ENCODE assay signal across 8 mouse cellular contexts in the genomic region with DNA sequence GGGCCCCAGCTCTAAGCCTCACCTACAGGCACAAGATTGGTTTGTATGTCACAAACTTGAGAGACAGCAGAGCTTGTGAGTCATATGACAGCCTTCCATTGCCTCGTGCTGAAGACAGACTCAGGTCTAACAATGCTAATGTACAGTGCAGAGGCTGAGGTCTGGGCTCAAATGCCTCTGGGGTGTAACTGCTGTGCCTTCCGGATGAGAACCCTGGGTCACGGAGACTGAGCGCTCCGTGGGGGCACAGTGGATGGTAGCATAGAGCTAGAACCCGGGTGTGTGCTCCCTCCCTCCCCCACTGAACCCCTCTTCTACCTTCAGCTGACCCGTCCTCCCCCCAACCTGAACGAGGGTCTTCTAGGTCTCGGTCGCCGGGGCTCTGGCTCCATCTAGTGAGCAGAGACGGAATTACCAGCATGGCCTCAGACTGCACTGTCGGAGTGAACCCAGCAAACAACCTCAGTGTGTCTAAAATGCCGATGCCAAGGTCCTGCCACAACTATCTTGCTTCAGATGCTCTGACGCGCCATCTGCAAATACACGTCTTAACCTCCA.
DNase-seq lines count a peak whose midpoint lies in the region; ATAC-seq and TF ChIP-seq lines count a peak whose summit lies in the region.

No protein-coding gene starts in this region.

- no peak overlapping the region for H3K4me3 ChIP-seq in heart, embryonic 11.5 days (ENCODE audit: low read depth, low read length)
- H3K4me3 ChIP-seq in bone marrow macrophage, adult 2 months (ENCODE audit: insufficient read depth, low read length) = no peak overlapping the region
- no peak overlapping the region for H3K4me3 ChIP-seq in forebrain, embryonic 15.5 days
- peak overlapping the region; percentile 23; the same call in 1 of the 2 replicates for H3K4me3 ChIP-seq in intestine, embryonic 16.5 days (ENCODE audit: low read length)
- no peak overlapping the region for H3K4me3 ChIP-seq in limb, embryonic 14.5 days (replicated peaks; ENCODE audit: low read length)
- no peak overlapping the region for H3K4me3 ChIP-seq in thymus, adult 2 months (ENCODE audit: control insufficient read depth, insufficient read depth, low read length)

- 0 out of 2 replicates have a peak overlapping the region, but pooled peaks have one; percentile 3 for H3K4me2 ChIP-seq in heart, embryonic 11.5 days
- H3K4me2 ChIP-seq in forebrain, embryonic 15.5 days (replicated peaks) = peak overlapping the region; percentile 29
- no peak overlapping the region for H3K4me2 ChIP-seq in intestine, embryonic 16.5 days (ENCODE audit: low read depth, low read length)
- peak overlapping the region; percentile 32 for H3K4me2 ChIP-seq in limb, embryonic 14.5 days (replicated peaks; ENCODE audit: low read depth, low read length, severe bottlenecking)

- H3K4me1 ChIP-seq in heart, embryonic 11.5 days (ENCODE audit: control insufficient read depth, insufficient read depth, low read length) = no peaks in the 10 kb centered on the region
- H3K4me1 ChIP-seq in bone marrow macrophage, adult 2 months (ENCODE audit: control insufficient read depth, insufficient read depth, low read length) = no peaks in the 10 kb centered on the region
- H3K4me1 ChIP-seq in forebrain, embryonic 15.5 days = peaks cover 2% of the 10 kb centered on the region; the same call in 1 of the 2 replicates
- H3K4me1 ChIP-seq in intestine, embryonic 16.5 days (ENCODE audit: control insufficient read depth, insufficient read depth, low read length) = peaks cover 13% of the 10 kb centered on the region
- no peaks in the 10 kb centered on the region for H3K4me1 ChIP-seq in limb, embryonic 14.5 days (ENCODE audit: control insufficient read depth, insufficient read depth, low read length)
- peaks cover 15% of the 10 kb centered on the region for H3K4me1 ChIP-seq in thymus, adult 2 months (replicated peaks; ENCODE audit: control insufficient read depth, insufficient read depth, low read length)

- no peaks in the 10 kb centered on the region for H3K36me3 ChIP-seq in heart, embryonic 11.5 days (ENCODE audit: control insufficient read depth, insufficient read depth, low read length)
- H3K36me3 ChIP-seq in forebrain, embryonic 15.5 days = no peaks in the 10 kb centered on the region
- H3K36me3 ChIP-seq in intestine, embryonic 16.5 days (ENCODE audit: control insufficient read depth, insufficient read depth, low read length) = no peaks in the 10 kb centered on the region
- H3K36me3 ChIP-seq in limb, embryonic 14.5 days (ENCODE audit: control insufficient read depth, insufficient read depth, low read length) = no peaks in the 10 kb centered on the region
- no peaks in the 10 kb centered on the region for H3K36me3 ChIP-seq in thymus, adult 2 months (ENCODE audit: control insufficient read depth, insufficient read depth, low read length)

- no peak for DNase-seq in heart, adult 9 months (ENCODE audit: low spot score in 2 of 2)
- DNase-seq in limb, embryonic 14.5 days (ENCODE audit: low spot score) = peak; percentile 37
- peak; percentile 61 for DNase-seq in naive thymus-derived CD4-positive, alpha-beta T cell, adult 2 months (ENCODE audit: low read depth)
- peak; percentile 72 for DNase-seq in thymus, adult 2 months

- H3K27ac ChIP-seq in heart, embryonic 11.5 days (ENCODE audit: low read depth, low read length) = no peak overlapping the region
- H3K27ac ChIP-seq in bone marrow macrophage, adult 2 months (ENCODE audit: insufficient read depth, low read depth, low read length) = no peak overlapping the region
- H3K27ac ChIP-seq in forebrain, embryonic 15.5 days (replicated peaks) = no peak overlapping the region
- H3K27ac ChIP-seq in intestine, embryonic 16.5 days (ENCODE audit: low read length) = no peak overlapping the region
- H3K27ac ChIP-seq in limb, embryonic 14.5 days (replicated peaks; ENCODE audit: low read depth, low read length) = no peak overlapping the region
- H3K27ac ChIP-seq in thymus, adult 2 months (ENCODE audit: control insufficient read depth, insufficient read depth, low read length) = no peak overlapping the region

- 0 out of 2 replicates have a peak overlapping the region, but pooled peaks have one; percentile 28 for H3K9ac ChIP-seq in heart, embryonic 11.5 days (ENCODE audit: low read depth, low read length)
- no peak overlapping the region for H3K9ac ChIP-seq in forebrain, embryonic 15.5 days (replicated peaks)
- H3K9ac ChIP-seq in intestine, embryonic 16.5 days (ENCODE audit: low read depth, low read length) = peak overlapping the region; percentile 45; the same call in 1 of the 2 replicates
- no peak overlapping the region for H3K9ac ChIP-seq in limb, embryonic 14.5 days (ENCODE audit: low read depth, low read length, severe bottlenecking)

- no peaks in the 10 kb centered on the region for H3K9me3 ChIP-seq in heart, embryonic 11.5 days (replicated peaks; ENCODE audit: control insufficient read depth, low read length)
- no peaks in the 10 kb centered on the region for H3K9me3 ChIP-seq in forebrain, embryonic 15.5 days
- H3K9me3 ChIP-seq in intestine, embryonic 16.5 days (ENCODE audit: control insufficient read depth, low read length) = no peaks in the 10 kb centered on the region
- no peaks in the 10 kb centered on the region for H3K9me3 ChIP-seq in limb, embryonic 14.5 days (ENCODE audit: control insufficient read depth, low read length)

- 4% methylated on average over 17 of the region's 17 CpGs for WGBS in heart, embryonic 11.5 days (ENCODE audit: insufficient replicate concordance)
- WGBS in forebrain, embryonic 15.5 days = 7% methylated on average over 17 of the region's 17 CpGs
- 8% methylated on average over 17 of the region's 17 CpGs for WGBS in intestine, embryonic 16.5 days
- 5% methylated on average over 17 of the region's 17 CpGs for WGBS in limb, embryonic 14.5 days
- WGBS in thymus, adult 2 months = 17% methylated on average over 17 of the region's 17 CpGs

- TF ChIP-seq POLR2A in bone marrow macrophage, adult 2 months (IDR thresholded peaks at IDR 0.05; ENCODE audit: borderline replicate concordance, low read depth, low read length) = 0 out of 2 replicates have a peak, but pooled peaks have one; percentile 26
- TF ChIP-seq POLR2A in limb, embryonic 14.5 days (IDR thresholded peaks at IDR 0.05; ENCODE audit: borderline replicate concordance, extremely low read depth, insufficient read depth, insufficient read length) = no peak
- no peak for TF ChIP-seq POLR2A in thymus, adult 2 months (IDR thresholded peaks at IDR 0.05; ENCODE audit: control insufficient read depth, extremely low read depth, insufficient read depth, low read length, poor library complexity)

- no peak for ATAC-seq in heart, embryonic 11.5 days (replicated peaks; ENCODE audit: insufficient number of reproducible peaks, low FRiP score, low TSS enrichment)
- 0 out of 2 replicates have a peak, but pooled peaks have one; percentile 38 for ATAC-seq in forebrain, embryonic 15.5 days (replicated peaks)
- no peak for ATAC-seq in intestine, embryonic 16.5 days
- ATAC-seq in limb, embryonic 14.5 days (ENCODE audit: low FRiP score, low read depth) = peak; percentile 56; the same call in 1 of the 2 replicates

- TF ChIP-seq CTCF in bone marrow macrophage, adult 2 months (IDR thresholded peaks at IDR 0.05; ENCODE audit: low read depth, low read length) = peak; percentile 99
- TF ChIP-seq CTCF in thymus, adult 2 months (IDR thresholded peaks at IDR 0.05; ENCODE audit: borderline replicate concordance, control insufficient read depth, extremely low read depth, insufficient read depth, low read length, poor library complexity) = peak; percentile 94

- peaks cover 31% of the 10 kb centered on the region for H3K27me3 ChIP-seq in heart, embryonic 11.5 days (ENCODE audit: control insufficient read depth, insufficient read depth, low read length)
- H3K27me3 ChIP-seq in forebrain, embryonic 15.5 days = no peaks in the 10 kb centered on the region; the same call in 1 of the 2 replicates
- H3K27me3 ChIP-seq in intestine, embryonic 16.5 days (replicated peaks; ENCODE audit: control insufficient read depth, insufficient read depth, low read length) = no peaks in the 10 kb centered on the region
- H3K27me3 ChIP-seq in limb, embryonic 14.5 days (ENCODE audit: control insufficient read depth, insufficient read depth, low read length) = peaks cover 11% of the 10 kb centered on the region; the same call in 1 of the 2 replicates
- no peaks in the 10 kb centered on the region; the same call in 1 of the 2 replicates for H3K27me3 ChIP-seq in thymus, adult 2 months (ENCODE audit: control insufficient read depth, insufficient read depth, low read length)

Comparison
In these comparisons a context has a peak if more than half of its experiments do, and no peak if none do; other contexts are left out.
1. ATAC-seq: peak in forebrain, embryonic 15.5 days (single experiment) and limb, embryonic 14.5 days (single experiment); none in heart, embryonic 11.5 days (single experiment) and intestine, embryonic 16.5 days (single experiment).
2. H3K9ac ChIP-seq: peak in heart, embryonic 11.5 days (single experiment) and intestine, embryonic 16.5 days (single experiment); none in forebrain, embryonic 15.5 days (single experiment) and limb, embryonic 14.5 days (single experiment).
3. DNase-seq: peak in limb, embryonic 14.5 days (single experiment), naive thymus-derived CD4-positive, alpha-beta T cell, adult 2 months (single experiment) and thymus, adult 2 months (single experiment); none in heart, adult 9 months (0 of 2).